Mouse (Mus musculus) cerebellum, adult 9-11 months (tissue): ENCODE measurements around the gene Gm20831.
"Not testable (repeated sequence)": the region's sequence is repeated elsewhere in the genome, so short reads cannot be mapped to it uniquely, and the experiment has no call there.

Source experiments
- DNase-seq: peaks from one replicate; pipeline ENCODE4 v3.0.0; 2022

Gm20831 gene

GRCm38 (mm10) chrY:17874441-17874840, at the start of gene Gm20831, which contains the start of gene Gm20772:
Gene Gm20831, plus strand, starts transcription at chrY:17874741.
Gene Gm20772, plus strand, starts transcription at chrY:17874741.
- DNase-seq = not testable (repeated sequence)

DNA sequence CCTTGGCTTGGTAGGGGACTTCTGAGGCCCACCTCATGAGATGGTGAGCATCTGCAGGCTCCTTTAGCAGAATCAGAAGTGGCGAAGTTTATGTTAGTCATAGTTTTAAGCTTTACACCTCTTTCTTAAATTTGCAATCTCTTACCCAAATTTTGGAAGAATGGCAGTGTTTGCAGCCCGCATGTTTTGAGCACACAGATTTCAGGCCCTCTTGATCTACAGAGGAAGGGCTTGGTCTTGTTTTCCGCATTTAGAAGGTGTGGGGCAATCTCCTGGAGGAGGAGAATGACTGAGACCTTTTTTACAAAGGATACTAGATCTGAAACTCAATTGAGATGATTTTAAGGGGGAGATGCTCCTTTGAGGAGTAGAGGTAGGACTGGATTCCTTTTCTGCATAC, 28.4 kb upstream of the Gm20831 start, which contains the start of gene Gm21904:
Gene Gm21904, minus strand, starts transcription at position 101 of the 400 bp plus-strand sequence.
- not testable (repeated sequence) for DNase-seq

DNA sequence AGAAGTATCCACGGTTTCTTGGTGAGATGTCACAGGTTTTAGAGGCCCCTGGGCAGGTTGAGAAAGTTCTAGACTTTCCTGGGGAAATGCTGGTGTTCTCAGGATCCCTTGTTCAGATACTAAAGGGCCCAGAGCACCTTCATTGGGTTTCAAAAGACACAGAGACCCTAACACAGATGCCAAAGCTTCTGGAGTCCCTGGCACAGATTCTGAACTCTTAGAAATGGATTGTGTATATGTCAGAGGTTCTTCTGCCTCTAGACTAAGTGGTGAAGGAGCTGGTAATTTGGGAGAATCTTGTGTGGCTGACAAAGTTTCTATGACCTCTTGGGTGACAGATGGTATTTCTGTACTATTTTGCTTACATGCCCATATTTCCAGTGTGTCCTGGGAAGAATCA, 62.7 kb downstream of the Gm20831 start, which contains the start of gene Srsy:
Gene Srsy, minus strand, starts transcription at position 101 of the 400 bp plus-strand sequence.
- DNase-seq = not testable (repeated sequence)
